Mouse (Mus musculus): ENCODE results near the gene Tent5a. TPM values are rescaled to one million over a fixed set of nuclear protein-coding genes. Genes with fewer than 3 reads are reported as not detected.

Tent5a gene
- polyA plus RNA-seq, 1 experiment from 2014 or later = 11.6 TPM

GRCm38 (mm10) chr9:85302849-85303248, 24.3 kb downstream of the Tent5a start:
- Histone ChIP-seq H3K9me3 (replicated peaks) (no peaks in the 10 kb centered on the region), H3K36me3 (no peaks in the 10 kb centered on the region), H3K4me3 (no peak overlapping the region), H3K4me2 (no peak overlapping the region), H3K27me3 (no peaks in the 10 kb centered on the region), H3K9ac (no peak overlapping the region), H3K27ac (no peak overlapping the region), H3K4me1 (replicated peaks) (no peaks in the 10 kb centered on the region)
- WGBS = 84% methylated on average over 4 of the region's 4 CpGs
- no peak for ATAC-seq (replicated peaks; ENCODE audit: insufficient number of reproducible peaks, insufficient read depth, low FRiP score, low read depth)

DNA sequence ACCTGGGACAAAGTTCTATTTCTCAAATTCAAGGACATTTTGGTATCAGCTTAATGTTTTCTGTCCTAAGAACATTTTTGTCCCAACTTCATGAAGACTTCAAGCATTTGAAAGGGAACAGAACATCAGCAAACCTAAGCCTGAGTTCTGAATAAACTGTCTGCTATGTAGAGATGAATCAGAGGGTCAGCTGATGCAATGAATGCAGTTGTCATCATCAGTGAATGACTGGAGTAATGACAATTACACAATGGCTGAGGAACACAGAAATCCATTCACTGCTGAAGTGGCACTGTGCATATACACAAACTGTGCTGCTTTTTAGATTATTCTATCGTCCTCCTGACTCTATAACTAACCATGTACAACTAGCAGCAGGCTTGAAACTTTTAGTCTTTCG, 53.0 kb downstream of the Tent5a start:
- H3K27me3 ChIP-seq = no peaks in the 10 kb centered on the region
- H3K36me3 ChIP-seq = no peaks in the 10 kb centered on the region
- no peak for ATAC-seq (replicated peaks; ENCODE audit: insufficient number of reproducible peaks, insufficient read depth, low FRiP score, low read depth)
- no peak overlapping the region for H3K27ac ChIP-seq
- no peaks in the 10 kb centered on the region for H3K4me1 ChIP-seq (replicated peaks)
- no peak overlapping the region for H3K4me3 ChIP-seq
- WGBS = 68% methylated on average over 2 of the region's 2 CpGs
- no peaks in the 10 kb centered on the region for H3K9me3 ChIP-seq (replicated peaks)
- no peak overlapping the region for H3K9ac ChIP-seq
- no peak overlapping the region for H3K4me2 ChIP-seq

Other genes starting within 250 kb of the Tent5a start
- gene Gm11114, start 14.6 kb downstream of the Tent5a start, polyA plus RNA-seq (2015; fragmentation: Nextera tagmentation; extraction: Ambion mirVana) = not detected in 2 replicates